Mouse (Mus musculus) v-Abl transformed pro-B cells (cell line): ENCODE results near the gene Ren1.

Experiments
- in situ Hi-C, 2 experiments: fragments of 400-800 bp; cut with MboI; formaldehyde crosslinking; loops; one replicate each; pipeline ENCODE4 v1.15.1; 2025; ENCODE audit not compliant: unreplicated experiment in 2 of 2

Gene Ren1

GRCm38 (mm10) chr1:133368644-133369043 lies 18.3 kb downstream of the Ren1 start:
- in situ Hi-C loops: no loop called here

GRCm38 (mm10) chr1:133370352-133370751 lies 20.0 kb downstream of the Ren1 start:
- in situ Hi-C loops: loop anchor here in 1 of 2 experiments (10.0 kb wide), 2 partner anchors 56 to 196 kb away; no protein-coding TSS in a partner anchor

- in situ Hi-C loops: loop anchor here in 1 of 2 experiments (10.0 kb wide), 2 partner anchors 57 to 197 kb away; no protein-coding TSS in a partner anchor
Measured at GRCm38 (mm10) chr1:133371431-133371830, 21.1 kb downstream of the Ren1 start.

- in situ Hi-C loops: loop anchor here in 1 of 2 experiments (10.0 kb wide), 2 partner anchors 57 to 197 kb away; no protein-coding TSS in a partner anchor
Measured at GRCm38 (mm10) chr1:133372113-133372512, 21.8 kb downstream of the Ren1 start.

GRCm38 (mm10) chr1:133375696-133376346 lies 25.5 kb downstream of the Ren1 start:
- in situ Hi-C loops: loop anchor here in 1 of 2 experiments (10.0 kb wide), 2 partner anchors 61 to 201 kb away; no protein-coding TSS in a partner anchor

GRCm38 (mm10) chr1:133377547-133377946 lies 27.2 kb downstream of the Ren1 start:
- in situ Hi-C loops: loop anchor here in 1 of 2 experiments (10.0 kb wide), 2 partner anchors 63 to 203 kb away; no protein-coding TSS in a partner anchor

- in situ Hi-C loops: loop anchor here in 1 of 2 experiments (10.0 kb wide), 2 partner anchors 65 to 205 kb away; no protein-coding TSS in a partner anchor
Measured at GRCm38 (mm10) chr1:133379254-133379985, 29.1 kb downstream of the Ren1 start.

- in situ Hi-C loops: loop anchor here (5.0 to 10.0 kb wide), 11 partner anchors 65 to 742 kb away; partner anchors contain the start of gene Chit1 (in 1 of the 2)
Measured at GRCm38 (mm10) chr1:133379986-133380320, 29.6 kb downstream of the Ren1 start.

- in situ Hi-C loops: loop anchor here (5.0 to 10.0 kb wide), 9 partner anchors 68 to 742 kb away; partner anchors contain the start of gene Chit1 (in 1 of the 2)
Measured at GRCm38 (mm10) chr1:133380347-133381065, 30.2 kb downstream of the Ren1 start.

GRCm38 (mm10) chr1:133382008-133382407 lies 31.7 kb downstream of the Ren1 start:
- in situ Hi-C loops: loop anchor here (5.0 to 10.0 kb wide), 9 partner anchors 70 to 740 kb away; partner anchors contain the start of gene Chit1 (in 1 of the 2)

- in situ Hi-C loops: loop anchor here (5.0 to 10.0 kb wide), 9 partner anchors 70 to 740 kb away; partner anchors contain the start of gene Chit1 (in 1 of the 2)
Measured at GRCm38 (mm10) chr1:133382552-133383155, 32.3 kb downstream of the Ren1 start.

GRCm38 (mm10) chr1:133383157-133383783 lies 33.0 kb downstream of the Ren1 start:
- in situ Hi-C loops: loop anchor here (5.0 to 10.0 kb wide), 9 partner anchors 71 to 739 kb away; partner anchors contain the start of gene Chit1 (in 1 of the 2)

- in situ Hi-C loops: loop anchor here (10.0 kb wide), 2 partner anchors 659 to 729 kb away; partner anchors contain the start of gene Chit1 (in 1 of the 2)
Measured at GRCm38 (mm10) chr1:133385506-133385905, 35.2 kb downstream of the Ren1 start.

GRCm38 (mm10) chr1:133386209-133386608 lies 35.9 kb downstream of the Ren1 start:
- in situ Hi-C loops: loop anchor here (10.0 kb wide), 2 partner anchors 659 to 729 kb away; partner anchors contain the start of gene Chit1 (in 1 of the 2)

- in situ Hi-C loops: loop anchor here (10.0 kb wide), 2 partner anchors 657 to 727 kb away; partner anchors contain the start of gene Chit1 (in 1 of the 2)
Measured at GRCm38 (mm10) chr1:133387539-133388268, 37.4 kb downstream of the Ren1 start.

- in situ Hi-C loops: no loop called here
Measured at GRCm38 (mm10) chr1:133394702-133395101, 44.4 kb downstream of the Ren1 start.

- in situ Hi-C loops: no loop called here
Measured at GRCm38 (mm10) chr1:133396693-133397092, 46.4 kb downstream of the Ren1 start.

GRCm38 (mm10) chr1:133397094-133397482 lies 46.8 kb downstream of the Ren1 start:
- in situ Hi-C loops: no loop called here
